Mouse (Mus musculus) layer of hippocampus, adult 2 months (tissue): Measurements from ENCODE around the gene Gmppa. TPM values are rescaled to one million over a fixed set of nuclear protein-coding genes. Genes with fewer than 3 reads are reported as not detected.

Source experiments
- DNase-seq, 2 experiments: peaks; one replicate each; pipeline ENCODE4 v3.0.0; 2022; ENCODE audit warnings: low spot score in 2 of 2
- H3K27ac ChIP-seq: fragments of 200-600 bp; 2 replicates; pipeline ENCODE4 v1.8.1; 2022
- H3K4me3 ChIP-seq: fragments of 200-600 bp; 2 replicates; pipeline ENCODE4 v1.8.1; 2022; ENCODE audit warnings: mild to moderate bottlenecking
- CTCF ChIP-seq: fragments of 200-600 bp; conservative IDR thresholded peaks from 2 replicates; pipeline ENCODE4 v1.8.1; 2022; ENCODE audit warnings: antibody characterized with exemption, mild to moderate bottlenecking, moderate library complexity
- total RNA-seq, 2 experiments: library from RNA; stranded (reverse); gene quantifications; 2 replicates each; pipeline ENCODE4 v1.2.3; 2021

Gene Gmppa
- total RNA-seq, 2 experiments from 2014 or later = 72.9 to 76.0 TPM

DNA sequence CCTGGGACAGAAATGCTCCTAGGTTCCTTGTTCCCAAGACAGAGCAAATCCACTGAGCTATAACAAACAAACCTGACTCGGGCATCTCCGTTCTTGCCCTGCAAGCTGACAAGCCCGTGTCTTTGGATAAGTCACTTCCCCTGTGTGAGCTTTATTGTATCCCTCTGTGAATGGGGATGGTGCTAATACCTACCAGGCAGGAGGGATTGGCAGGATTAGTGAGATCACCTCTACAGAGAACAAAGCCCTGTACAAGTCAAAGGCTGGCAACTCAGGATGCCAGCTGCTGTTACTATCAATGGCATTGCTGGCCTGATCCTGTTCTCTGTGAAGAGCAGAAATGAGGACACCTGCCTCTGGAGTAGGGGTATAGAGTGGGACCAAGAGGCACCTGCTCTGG is 30.2 kb upstream of the Gmppa start:
- no peak overlapping the region for H3K4me3 ChIP-seq

DNA sequence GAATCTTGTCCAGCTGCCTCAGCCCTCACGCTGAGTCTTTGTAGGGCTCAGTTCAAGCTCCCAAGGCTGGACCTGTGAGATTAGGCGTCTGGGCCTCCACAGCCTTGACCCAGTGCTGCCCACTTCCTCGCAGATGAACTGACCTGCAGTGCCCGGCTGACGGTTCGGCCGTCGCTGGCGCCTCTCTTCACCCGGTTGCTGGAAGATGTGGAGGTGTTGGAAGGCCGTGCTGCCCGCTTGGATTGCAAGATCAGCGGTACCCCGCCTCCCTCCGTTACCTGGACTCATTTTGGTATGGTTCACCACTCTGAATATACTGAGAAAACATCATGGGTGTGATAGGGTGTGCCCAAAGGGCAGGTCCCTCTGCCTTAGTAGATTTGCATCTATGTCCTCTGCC is 29.6 kb upstream of the Gmppa start:
- Histone ChIP-seq H3K4me3 (no peak overlapping the region), H3K27ac (no peak overlapping the region)
- no peak for DNase-seq
- TF ChIP-seq CTCF = no peak

More for the DNA sequence above, 30.2 kb upstream of the Gmppa start:
- no peak for DNase-seq
- TF ChIP-seq CTCF = no peak
- no peak overlapping the region for H3K27ac ChIP-seq

DNA sequence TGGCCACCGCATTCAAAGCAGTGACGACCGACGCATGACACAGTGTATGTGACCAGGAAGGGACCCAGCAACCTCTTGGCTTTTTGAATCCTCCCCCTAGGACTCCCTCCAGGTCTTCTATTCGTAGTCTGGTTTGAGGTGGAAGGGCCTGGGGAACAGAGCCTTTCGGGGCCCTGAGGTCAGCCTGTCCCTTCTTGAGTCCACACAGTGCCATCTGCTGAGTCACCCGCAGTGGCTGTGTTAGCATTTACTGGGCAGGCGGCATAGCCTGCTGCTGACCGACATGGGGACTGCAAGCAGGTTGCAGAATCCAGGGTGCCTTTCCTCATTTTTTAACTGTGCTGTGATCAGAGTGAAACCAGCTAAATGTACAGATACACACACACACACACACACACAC is 28.7 kb upstream of the Gmppa start:
- no peak for DNase-seq
- TF ChIP-seq CTCF = no peak
- Histone ChIP-seq H3K27ac (no peak overlapping the region), H3K4me3 (no peak overlapping the region)

DNA sequence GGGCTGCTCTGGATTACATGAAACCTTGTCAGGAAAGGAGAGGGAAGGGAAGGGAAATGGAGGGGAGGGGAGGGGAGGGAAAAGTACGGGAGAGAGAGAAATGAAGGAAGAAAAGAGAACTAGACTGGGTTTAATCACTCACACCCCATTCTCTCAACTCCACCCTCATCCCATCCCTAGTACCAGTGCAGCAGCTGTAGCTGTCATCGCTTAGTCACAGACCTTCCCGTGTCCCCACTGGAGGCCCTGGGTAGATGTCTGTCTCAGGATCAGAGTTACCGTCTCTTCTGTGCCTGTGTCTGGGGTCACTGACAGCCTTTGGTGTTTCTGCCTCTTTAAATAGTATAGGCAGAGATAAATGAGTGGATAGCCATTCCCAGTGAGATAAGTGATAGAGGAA is 27.5 kb upstream of the Gmppa start:
- Histone ChIP-seq H3K4me3 (no peak overlapping the region), H3K27ac (no peak overlapping the region)
- DNase-seq = no peak
- no peak for TF ChIP-seq CTCF

DNA sequence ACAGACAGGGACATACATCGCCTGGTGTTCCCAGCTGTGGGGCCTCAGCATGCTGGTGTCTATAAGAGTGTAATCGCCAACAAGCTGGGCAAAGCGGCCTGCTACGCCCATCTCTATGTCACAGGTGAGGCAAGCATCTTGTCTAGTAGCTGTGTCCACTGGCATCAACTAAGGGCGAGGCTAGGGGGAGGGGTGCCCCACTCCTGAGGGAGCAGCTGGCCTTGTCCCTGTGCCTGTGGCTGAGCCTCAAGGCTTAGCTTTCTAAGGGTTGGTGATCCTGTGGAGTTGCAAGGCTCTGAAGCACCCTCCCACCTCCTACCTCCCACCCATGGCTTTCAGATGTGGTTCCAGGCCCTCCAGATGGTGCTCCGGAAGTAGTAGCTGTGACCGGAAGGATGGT is 25.8 kb upstream of the Gmppa start:
- Histone ChIP-seq H3K4me3 (no peak overlapping the region), H3K27ac (no peak overlapping the region)
- no peak for TF ChIP-seq CTCF
- no peak for DNase-seq

DNA sequence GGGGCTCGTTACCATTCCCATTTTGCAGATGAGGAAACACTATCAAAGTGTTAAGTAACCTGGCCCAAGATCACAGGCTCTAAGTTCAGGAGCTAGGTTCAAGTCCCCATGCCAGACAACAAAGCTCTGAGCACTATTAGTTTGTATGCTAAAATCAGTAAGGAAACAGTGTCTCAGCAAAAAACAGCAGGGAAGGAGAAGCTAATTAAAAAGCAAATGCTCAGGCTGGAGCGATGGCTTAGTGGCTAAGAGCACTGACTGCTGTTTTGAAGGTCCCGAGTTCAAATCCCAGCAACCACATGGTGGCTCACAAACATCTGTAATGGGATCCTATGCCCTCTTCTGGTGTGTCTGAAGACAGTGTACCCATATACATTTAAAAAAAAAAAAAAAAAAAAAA is 23.5 kb upstream of the Gmppa start:
- no peak for TF ChIP-seq CTCF
- DNase-seq = no peak
- no peak overlapping the region for H3K4me3 ChIP-seq
- H3K27ac ChIP-seq = no peak overlapping the region

DNA sequence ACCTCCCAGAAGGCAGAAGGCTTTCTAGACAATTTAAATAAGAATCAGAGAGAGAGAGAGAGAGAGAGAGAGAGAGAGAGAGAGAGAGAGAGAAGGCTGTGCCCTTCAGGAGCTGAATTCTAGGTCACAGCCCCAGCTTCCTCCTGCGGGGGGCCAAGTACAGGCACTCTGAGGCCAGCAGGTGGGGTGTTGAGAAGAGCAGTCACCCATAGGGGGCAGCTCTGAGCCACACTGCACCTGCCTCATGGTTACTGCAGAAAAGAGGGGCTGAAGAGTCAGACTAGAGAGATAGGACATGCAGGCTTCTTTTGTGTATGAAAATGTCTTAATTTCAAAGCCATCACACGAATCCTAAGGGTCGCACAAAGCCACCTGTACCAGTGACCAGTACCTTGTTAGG is 22.0 kb upstream of the Gmppa start:
- Histone ChIP-seq H3K4me3 (no peak overlapping the region), H3K27ac (no peak overlapping the region)
- TF ChIP-seq CTCF = peak; percentile 83
- peak in 1 of 2 experiments; percentile 50 for DNase-seq

DNA sequence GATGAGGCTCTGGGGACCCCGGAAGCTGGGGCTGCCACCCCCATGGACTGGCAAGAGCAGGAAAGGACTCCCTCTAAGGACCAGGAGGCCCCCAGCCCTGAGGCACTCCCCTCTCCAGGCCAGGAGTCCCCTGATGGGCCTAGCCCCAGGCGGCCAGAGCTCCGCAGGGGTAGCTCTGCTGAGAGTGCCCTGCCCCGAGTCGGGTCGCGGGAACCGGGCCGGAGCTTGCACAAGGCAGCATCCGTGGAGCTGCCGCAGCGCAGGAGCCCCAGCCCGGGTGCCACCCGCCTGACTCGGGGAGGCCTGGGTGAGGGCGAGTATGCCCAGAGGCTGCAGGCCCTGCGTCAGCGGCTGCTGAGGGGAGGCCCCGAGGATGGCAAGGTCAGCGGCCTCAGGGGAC is 13.9 kb upstream of the Gmppa start:
- no peak for DNase-seq
- H3K27ac ChIP-seq = no peak overlapping the region
- no peak overlapping the region for H3K4me3 ChIP-seq
- no peak for TF ChIP-seq CTCF

DNA sequence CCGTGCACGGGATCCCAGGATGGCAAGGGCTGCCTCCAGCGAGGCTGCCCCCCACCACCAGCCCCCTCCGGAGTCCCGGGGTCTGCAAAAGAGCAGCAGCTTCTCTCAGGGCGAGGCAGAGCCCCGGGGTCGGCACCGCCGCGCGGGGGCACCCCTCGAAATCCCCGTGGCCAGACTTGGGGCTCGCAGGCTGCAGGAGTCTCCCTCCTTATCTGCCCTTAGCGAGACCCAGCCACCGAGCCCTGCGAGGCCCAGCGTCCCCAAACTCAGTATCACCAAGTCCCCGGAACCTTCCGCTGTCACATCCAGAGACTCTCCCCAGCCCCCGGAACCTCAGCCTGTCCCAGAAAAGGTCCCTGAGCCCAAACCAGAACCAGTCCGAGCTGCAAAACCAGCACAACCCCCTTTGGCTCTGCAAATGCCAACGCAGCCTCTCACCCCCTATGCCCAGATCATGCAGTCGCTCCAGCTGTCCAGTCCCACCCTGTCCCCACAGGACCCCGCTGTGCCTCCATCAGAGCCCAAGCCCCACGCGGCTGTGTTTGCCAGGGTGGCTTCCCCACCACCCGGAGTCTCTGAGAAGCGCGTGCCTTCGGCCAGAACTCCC is 13.4 kb upstream of the Gmppa start:
- Histone ChIP-seq H3K27ac (no peak overlapping the region), H3K4me3 (no peak overlapping the region)
- TF ChIP-seq CTCF = peak; percentile 37; the same call in 1 of the 2 replicates
- no peak for DNase-seq

DNA sequence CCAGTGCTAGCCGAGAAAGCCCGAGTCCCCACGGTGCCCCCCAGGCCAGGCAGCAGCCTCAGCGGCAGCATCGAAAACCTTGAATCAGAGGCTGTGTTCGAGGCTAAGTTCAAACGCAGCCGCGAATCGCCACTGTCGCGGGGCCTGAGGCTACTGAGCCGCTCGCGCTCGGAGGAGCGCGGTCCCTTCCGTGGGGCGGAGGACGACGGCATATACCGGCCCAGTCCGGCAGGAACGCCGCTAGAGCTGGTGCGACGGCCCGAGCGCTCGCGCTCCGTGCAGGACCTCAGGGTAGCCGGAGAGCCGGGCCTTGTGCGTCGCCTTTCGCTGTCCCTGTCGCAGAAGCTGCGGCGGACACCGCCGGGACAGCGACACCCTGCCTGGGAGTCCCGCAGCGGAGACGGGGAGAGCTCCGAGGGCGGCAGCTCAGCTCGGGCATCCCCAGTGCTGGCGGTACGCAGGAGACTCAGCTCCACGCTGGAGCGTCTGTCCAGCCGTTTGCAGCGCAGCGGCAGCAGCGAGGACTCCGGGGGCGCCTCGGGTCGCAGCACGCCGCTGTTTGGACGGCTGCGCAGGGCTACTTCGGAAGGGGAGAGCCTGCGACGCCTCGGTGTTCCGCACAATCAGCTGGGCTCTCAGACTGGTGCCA is 12.8 kb upstream of the Gmppa start:
- no peak for TF ChIP-seq CTCF
- H3K4me3 ChIP-seq = peak overlapping the region; percentile 12; the same call in 1 of the 2 replicates
- no peak overlapping the region for H3K27ac ChIP-seq
- no peak for DNase-seq

DNA sequence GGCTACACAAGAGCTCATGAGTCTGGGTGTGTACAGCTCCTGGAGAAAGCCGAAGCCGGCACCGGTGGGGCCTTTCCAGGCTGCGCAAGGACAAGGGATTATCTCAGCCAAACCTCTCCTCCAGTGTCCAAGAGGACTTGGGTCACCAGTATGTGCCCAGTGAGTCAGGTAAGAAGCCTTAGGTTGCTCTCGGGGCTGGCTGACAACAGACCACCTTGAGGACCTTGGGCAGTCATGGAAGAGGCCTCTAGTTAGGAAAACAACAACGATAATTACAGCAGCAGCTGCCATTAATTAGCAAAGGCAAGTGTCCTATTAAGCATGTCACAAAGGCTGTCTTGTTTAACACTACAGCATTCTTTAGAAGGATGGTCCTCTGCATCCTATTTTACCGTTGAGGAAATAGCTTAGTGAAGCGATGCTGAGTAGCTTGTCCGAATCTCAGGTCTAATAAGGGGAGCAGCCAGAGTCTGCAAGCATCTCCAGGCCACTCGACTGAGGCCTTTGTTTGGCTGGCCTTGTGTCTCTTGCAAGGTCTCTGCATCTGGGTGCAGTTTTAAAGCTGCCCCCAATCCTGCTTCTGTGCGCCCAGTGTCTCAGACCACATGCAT is 11.8 kb upstream of the Gmppa start:
- Histone ChIP-seq H3K4me3 (no peak overlapping the region), H3K27ac (no peak overlapping the region)
- TF ChIP-seq CTCF = no peak
- DNase-seq = no peak

DNA sequence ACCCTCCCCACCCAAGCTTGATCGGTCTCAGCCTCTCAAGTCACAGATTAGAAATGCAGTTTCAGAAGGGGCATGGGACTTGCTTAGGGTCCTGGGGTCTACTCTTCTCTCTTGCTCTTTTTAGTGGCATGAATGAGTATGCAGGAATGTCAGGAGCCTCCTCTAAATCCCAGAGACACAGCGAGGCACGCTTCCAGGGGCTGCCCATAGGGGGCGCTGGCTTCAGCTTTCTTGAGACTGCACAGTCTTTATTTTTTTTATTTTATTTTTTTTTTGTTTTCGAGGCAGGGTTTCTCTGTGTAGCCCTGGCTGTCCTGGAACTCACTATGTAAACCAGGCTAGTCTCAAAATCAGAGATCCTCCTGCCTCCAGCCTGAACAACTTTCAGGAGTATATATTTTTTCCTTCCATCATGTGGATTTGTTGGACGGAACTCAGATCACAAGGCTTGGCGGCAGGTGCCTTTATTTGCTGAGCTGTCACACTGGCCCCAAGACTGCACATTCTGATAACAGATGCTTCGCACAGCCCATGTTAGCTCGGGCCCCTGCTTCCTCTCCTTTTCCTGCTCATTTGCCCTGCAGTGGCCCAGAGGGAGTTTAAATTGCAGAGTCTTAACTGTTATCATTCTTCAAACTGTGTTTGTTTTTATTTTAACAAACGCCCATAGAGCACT is 9.8 kb upstream of the Gmppa start:
- DNase-seq = peak in 1 of 2 experiments; percentile 68
- TF ChIP-seq CTCF = peak; percentile 91
- Histone ChIP-seq H3K4me3 (no peak overlapping the region), H3K27ac (no peak overlapping the region)

DNA sequence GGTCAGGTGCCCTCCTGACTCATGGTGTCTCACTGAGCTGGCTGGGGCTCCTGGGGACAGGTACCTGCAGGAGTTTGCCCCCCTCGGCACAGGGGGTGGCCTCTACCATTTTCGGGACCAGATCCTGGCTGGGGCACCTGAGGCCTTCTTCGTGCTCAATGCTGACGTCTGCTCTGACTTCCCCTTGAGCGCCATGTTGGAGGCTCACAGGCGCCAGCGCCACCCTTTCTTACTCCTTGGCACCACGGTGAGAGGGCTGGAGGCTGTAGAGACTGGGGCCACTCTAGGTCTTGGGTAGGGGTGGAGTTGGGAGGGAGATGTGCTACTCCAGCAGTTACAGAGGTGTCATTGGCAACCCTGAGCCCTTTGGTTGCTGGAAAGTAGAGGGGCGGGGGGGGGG is 3.1 kb downstream of the Gmppa start:
- Histone ChIP-seq H3K27ac (no peak overlapping the region), H3K4me3 (no peak overlapping the region)
- no peak for DNase-seq
- TF ChIP-seq CTCF = no peak

DNA sequence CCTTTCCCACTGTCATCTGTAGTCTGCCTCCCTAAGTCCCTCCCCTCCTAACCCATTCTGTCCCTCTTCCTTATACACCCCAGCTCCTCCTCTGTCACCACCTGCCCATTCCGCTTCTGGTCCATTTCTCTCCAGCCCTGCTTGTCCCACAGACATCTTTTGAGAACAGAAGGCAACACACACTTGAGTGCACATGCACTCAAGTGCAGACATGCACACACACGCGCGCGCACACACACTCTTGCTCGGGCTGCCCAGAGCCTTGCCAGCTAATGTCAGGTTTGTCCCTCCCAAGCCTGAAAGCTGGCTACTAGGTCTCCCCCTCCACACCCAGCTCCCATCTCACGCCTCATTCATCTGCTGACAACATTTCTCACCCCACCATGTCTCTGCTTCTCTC is 4.9 kb downstream of the Gmppa start:
- H3K4me3 ChIP-seq = no peak overlapping the region
- no peak for DNase-seq
- no peak for TF ChIP-seq CTCF
- H3K27ac ChIP-seq = no peak overlapping the region
